Mouse (Mus musculus): ENCODE measurements around the gene Snca. TPM values are rescaled to one million over a fixed set of nuclear protein-coding genes. Genes with fewer than 3 reads are reported as not detected.

Snca gene
- polyA plus RNA-seq (2014; fragmentation: Nextera tagmentation; extraction: Ambion mirVana): 45.5 and 51.6 TPM in 2 replicates

DNA sequence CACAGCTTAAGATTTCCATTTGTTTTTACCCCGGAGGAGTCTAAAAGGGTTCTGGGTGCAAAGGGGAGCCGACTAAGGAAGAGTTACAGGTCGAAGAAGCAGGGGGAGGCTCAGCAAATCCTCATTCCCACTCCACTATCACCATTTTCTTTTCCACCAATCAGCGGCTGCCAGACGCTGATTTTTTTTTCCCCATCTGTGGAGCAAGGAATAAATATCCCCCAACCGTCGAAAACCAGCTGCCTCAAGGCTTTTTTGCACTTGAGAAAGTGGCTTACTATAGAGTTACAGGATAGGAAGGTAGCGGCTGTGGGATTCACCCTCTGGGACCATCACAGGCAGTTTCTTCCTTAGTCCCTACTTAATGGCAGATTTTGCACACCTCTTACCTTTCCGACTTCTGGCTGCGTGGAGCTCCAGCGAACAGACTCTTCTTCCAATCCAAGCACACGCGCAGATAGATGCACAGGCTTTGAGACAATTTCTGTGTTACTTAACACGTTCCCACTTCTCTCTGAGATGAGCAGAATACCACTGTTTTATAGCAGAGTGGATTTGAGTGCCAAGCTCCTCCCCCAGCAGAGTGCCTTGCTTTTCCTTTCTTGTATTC, at the start of gene Snca:
TSS of gene Snca (minus strand) at position 574 of the 610 bp plus-strand sequence.
- Histone ChIP-seq H3K4me3 (ENCODE audit: low read depth, low read length) (peak within 1 kb of the TSS; percentile 50), H3K4me1 (ENCODE audit: control insufficient read depth, insufficient read depth, low read length) (peaks cover 7% of the 10 kb centered on the region; the same call in 1 of the 2 replicates), H3K36me3 (ENCODE audit: control insufficient read depth, insufficient read depth, low read length) (no peaks in the 10 kb centered on the region), H3K27ac (replicated peaks; ENCODE audit: low read depth, low read length) (no peak within 1 kb of the TSS; the same call in 1 of the 2 replicates), H3K9me3 (ENCODE audit: control insufficient read depth, low read length) (no peaks in the 10 kb centered on the region), H3K4me2 (ENCODE audit: low read depth, low read length) (peak within 1 kb of the TSS; percentile 91), H3K9ac (ENCODE audit: low read depth, low read length) (peak within 1 kb of the TSS; percentile 63), H3K27me3 (replicated peaks; ENCODE audit: control insufficient read depth, insufficient read depth, low read length) (no peaks in the 10 kb centered on the region)
- 1% methylated on average over 14 of the region's 14 CpGs for WGBS
- ATAC-seq (ENCODE audit: low read depth) (peak; percentile 45; the same call in 1 of the 2 replicates), DNase-seq (ENCODE audit: low spot score) (peak; percentile 64)

DNA sequence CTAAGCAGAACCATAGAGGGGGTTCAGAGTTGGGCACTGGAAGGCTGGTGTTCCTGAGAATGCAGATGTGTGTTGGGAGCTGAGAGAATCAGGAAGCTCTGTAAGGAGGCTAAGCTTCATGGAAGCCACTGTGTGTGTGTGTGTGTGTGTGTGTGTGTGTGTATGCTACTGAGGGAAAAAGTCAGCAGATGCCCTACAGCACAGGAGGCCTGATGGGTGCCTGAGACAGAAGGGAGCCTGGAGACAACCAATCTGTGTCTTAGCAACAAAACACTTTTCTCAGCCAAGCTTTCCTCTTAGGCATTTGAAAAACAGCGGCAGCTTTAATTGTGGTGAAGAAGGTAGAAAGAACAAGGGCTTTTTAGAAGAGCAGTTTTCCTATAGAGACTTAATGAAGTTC, 40.5 kb upstream of the Snca start:
- Histone ChIP-seq H3K27me3 (replicated peaks; ENCODE audit: control insufficient read depth, insufficient read depth, low read length) (no peaks in the 10 kb centered on the region), H3K4me2 (ENCODE audit: low read depth, low read length) (no peak overlapping the region), H3K4me3 (ENCODE audit: low read depth, low read length) (no peak overlapping the region), H3K36me3 (ENCODE audit: control insufficient read depth, insufficient read depth, low read length) (no peaks in the 10 kb centered on the region), H3K9me3 (ENCODE audit: control insufficient read depth, low read length) (no peaks in the 10 kb centered on the region), H3K4me1 (ENCODE audit: control insufficient read depth, insufficient read depth, low read length) (no peaks in the 10 kb centered on the region), H3K9ac (ENCODE audit: low read depth, low read length) (no peak overlapping the region), H3K27ac (replicated peaks; ENCODE audit: low read depth, low read length) (no peak overlapping the region)
- peak; percentile 30 for DNase-seq (ENCODE audit: low spot score)
- 38% methylated on average over 1 of the region's 1 CpGs for WGBS
- ATAC-seq (ENCODE audit: low read depth): peak; percentile 50; the same call in 1 of the 2 replicates

DNA sequence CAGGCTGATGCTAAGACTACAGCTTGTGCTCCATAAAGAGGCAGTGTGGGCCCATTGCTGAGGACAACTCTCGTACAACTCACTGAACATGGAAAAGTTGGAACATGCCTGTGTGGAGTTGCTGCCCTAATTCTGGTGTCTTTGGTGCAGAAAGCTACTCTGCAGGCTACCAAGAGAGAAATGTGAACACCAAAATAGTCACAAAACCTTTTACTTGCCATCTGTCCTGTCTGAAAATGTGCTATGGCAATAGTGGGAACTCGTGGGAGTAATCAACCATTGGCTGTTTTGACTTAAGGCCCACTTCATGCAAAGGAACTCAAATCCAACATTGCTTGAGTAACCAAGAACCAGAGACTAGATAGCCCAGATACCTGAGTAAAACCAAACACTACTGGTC, 26.9 kb upstream of the Snca start:
- H3K27me3 ChIP-seq (replicated peaks; ENCODE audit: control insufficient read depth, insufficient read depth, low read length): no peaks in the 10 kb centered on the region
- H3K9ac ChIP-seq (ENCODE audit: low read depth, low read length): no peak overlapping the region
- no peaks in the 10 kb centered on the region for H3K4me1 ChIP-seq (ENCODE audit: control insufficient read depth, insufficient read depth, low read length)
- no peaks in the 10 kb centered on the region for H3K9me3 ChIP-seq (ENCODE audit: control insufficient read depth, low read length)
- H3K27ac ChIP-seq (replicated peaks; ENCODE audit: low read depth, low read length): no peak overlapping the region
- H3K4me3 ChIP-seq (ENCODE audit: low read depth, low read length): no peak overlapping the region
- DNase-seq (ENCODE audit: low spot score) (no peak), ATAC-seq (ENCODE audit: low read depth) (no peak)
- H3K36me3 ChIP-seq (ENCODE audit: control insufficient read depth, insufficient read depth, low read length): no peaks in the 10 kb centered on the region
- H3K4me2 ChIP-seq (ENCODE audit: low read depth, low read length): no peak overlapping the region
- 76% methylated on average over 2 of the region's 2 CpGs for WGBS

DNA sequence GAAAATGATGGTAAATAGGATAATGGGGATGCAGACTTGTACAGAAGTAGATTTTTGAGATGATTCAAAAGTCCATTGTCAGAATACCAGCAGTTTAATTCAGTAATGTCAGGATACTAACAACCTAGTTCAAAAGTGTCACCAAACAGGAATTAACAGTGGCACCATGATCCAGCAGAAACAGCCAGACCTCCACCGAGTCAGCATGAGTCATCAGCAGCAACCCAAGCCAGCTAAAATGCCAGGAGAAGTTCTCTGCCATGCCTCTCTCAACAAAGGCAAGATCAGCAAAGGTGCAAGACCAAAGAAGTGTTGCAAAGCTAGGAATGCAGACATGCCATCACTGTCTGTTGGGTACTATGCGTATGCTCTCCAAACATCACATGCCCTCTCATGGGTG, 22.0 kb upstream of the Snca start:
- no peak overlapping the region for H3K4me2 ChIP-seq (ENCODE audit: low read depth, low read length)
- no peak overlapping the region for H3K4me3 ChIP-seq (ENCODE audit: low read depth, low read length)
- no peak overlapping the region for H3K9ac ChIP-seq (ENCODE audit: low read depth, low read length)
- no peaks in the 10 kb centered on the region for H3K36me3 ChIP-seq (ENCODE audit: control insufficient read depth, insufficient read depth, low read length)
- no peak for ATAC-seq (ENCODE audit: low read depth)
- no peaks in the 10 kb centered on the region for H3K9me3 ChIP-seq (ENCODE audit: control insufficient read depth, low read length)
- WGBS: 86% methylated on average over 2 of the region's 2 CpGs
- no peaks in the 10 kb centered on the region for H3K27me3 ChIP-seq (replicated peaks; ENCODE audit: control insufficient read depth, insufficient read depth, low read length)
- no peaks in the 10 kb centered on the region for H3K4me1 ChIP-seq (ENCODE audit: control insufficient read depth, insufficient read depth, low read length)
- no peak for DNase-seq (ENCODE audit: low spot score)
- H3K27ac ChIP-seq (replicated peaks; ENCODE audit: low read depth, low read length): no peak overlapping the region

DNA sequence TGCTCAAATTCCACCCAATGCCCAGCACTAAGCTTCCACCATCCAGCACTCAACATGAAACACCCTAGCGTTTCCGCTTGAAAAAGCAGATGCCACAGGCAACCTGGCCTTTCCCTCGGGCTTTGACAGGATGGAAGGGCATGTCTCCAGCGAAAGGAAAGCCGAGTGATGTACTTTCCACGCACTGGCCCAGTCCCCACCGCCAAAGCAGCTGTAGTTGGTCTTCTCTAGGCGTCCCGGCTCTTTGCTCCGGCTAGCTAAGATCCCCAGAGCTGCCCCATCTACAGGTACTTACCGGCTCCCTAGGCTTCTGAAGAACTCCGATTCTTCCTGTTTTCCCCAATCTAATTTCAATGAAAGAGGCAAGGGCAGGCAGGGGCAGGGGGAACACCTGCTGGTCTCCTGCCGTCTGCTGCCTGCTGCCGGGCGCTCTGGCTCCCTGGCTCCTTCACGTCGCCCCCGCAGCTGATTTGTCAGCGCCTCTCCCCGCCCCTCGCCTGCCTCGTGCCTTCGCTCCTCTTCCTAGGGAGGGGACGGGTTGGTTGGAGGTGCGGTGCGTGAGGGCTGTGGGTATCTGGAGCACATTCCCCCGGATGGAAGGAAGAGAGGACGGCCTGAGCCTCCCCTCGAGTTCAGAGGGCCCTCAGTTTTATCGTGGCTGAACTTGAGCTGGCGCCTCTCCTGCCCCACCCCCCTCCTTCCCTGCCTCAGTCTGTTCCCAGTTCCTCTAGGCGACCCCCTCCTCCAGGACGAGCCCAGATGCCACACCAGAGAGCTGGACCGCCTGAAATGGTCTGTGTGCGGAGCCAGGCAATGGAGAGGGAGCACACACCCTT, 1.0 kb downstream of the Snca start:
- Histone ChIP-seq H3K9ac (ENCODE audit: low read depth, low read length) (peak overlapping the region; percentile 63), H3K36me3 (ENCODE audit: control insufficient read depth, insufficient read depth, low read length) (no peaks in the 10 kb centered on the region), H3K4me1 (ENCODE audit: control insufficient read depth, insufficient read depth, low read length) (peaks cover 7% of the 10 kb centered on the region; the same call in 1 of the 2 replicates), H3K4me2 (ENCODE audit: low read depth, low read length) (peak overlapping the region; percentile 91), H3K27me3 (replicated peaks; ENCODE audit: control insufficient read depth, insufficient read depth, low read length) (no peaks in the 10 kb centered on the region), H3K9me3 (ENCODE audit: control insufficient read depth, low read length) (no peaks in the 10 kb centered on the region), H3K27ac (replicated peaks; ENCODE audit: low read depth, low read length) (no peak overlapping the region; the same call in 1 of the 2 replicates), H3K4me3 (ENCODE audit: low read depth, low read length) (peak overlapping the region; percentile 50)
- peak; percentile 76 for DNase-seq (ENCODE audit: low spot score)
- peak; percentile 91 for ATAC-seq (ENCODE audit: low read depth)
- WGBS: under 1% methylated on average over 26 of the region's 35 CpGs

DNA sequence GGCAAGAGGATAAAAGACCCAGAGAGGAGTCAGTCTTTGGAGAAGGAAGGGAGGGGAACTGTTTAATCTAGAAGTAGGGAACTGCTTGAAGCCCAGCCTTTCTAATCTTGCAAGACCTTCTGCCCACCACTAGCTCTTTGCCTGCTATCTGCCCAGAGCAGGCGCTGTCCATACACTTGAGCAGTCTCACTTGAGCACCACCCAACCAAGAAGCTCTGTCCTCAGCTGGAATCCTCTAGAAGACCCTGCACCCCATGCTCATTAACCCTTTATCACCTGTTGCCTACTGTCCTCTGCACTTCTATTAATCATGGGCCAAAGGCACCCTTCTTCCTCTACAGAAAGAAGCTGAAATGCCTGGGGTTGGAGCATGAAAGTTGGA, 1.6 kb downstream of the Snca start:
- Histone ChIP-seq H3K4me1 (ENCODE audit: control insufficient read depth, insufficient read depth, low read length) (peaks cover 7% of the 10 kb centered on the region; the same call in 1 of the 2 replicates), H3K4me3 (ENCODE audit: low read depth, low read length) (peak overlapping the region; percentile 50), H3K36me3 (ENCODE audit: control insufficient read depth, insufficient read depth, low read length) (no peaks in the 10 kb centered on the region), H3K4me2 (ENCODE audit: low read depth, low read length) (peak overlapping the region; percentile 91), H3K27ac (replicated peaks; ENCODE audit: low read depth, low read length) (no peak overlapping the region), H3K9me3 (ENCODE audit: control insufficient read depth, low read length) (no peaks in the 10 kb centered on the region), H3K9ac (ENCODE audit: low read depth, low read length) (peak overlapping the region; percentile 63; the same call in 1 of the 2 replicates), H3K27me3 (replicated peaks; ENCODE audit: control insufficient read depth, insufficient read depth, low read length) (no peaks in the 10 kb centered on the region)
- WGBS: 50% methylated on average over 1 of the region's 1 CpGs
- DNase-seq (ENCODE audit: low spot score) (no peak), ATAC-seq (ENCODE audit: low read depth) (no peak)

DNA sequence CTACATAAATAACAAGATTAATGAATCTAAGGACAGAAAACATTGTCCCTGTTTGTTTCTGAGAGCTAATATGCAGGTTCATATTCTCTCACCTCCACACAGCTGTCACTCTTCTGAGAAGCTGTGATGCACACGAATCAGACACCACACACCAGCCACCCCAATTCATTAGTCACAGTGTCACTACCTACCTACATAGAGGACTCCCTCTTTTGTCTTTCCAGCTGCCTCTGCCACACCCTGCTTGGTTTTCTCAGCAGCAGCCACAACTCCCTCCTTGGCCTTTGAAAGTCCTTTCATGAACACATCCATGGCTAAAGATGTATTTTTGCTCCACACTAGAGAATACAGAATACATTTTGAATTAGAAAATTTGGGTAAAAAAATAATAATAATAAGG, 2.4 kb downstream of the Snca start:
- DNase-seq (ENCODE audit: low spot score) (no peak), ATAC-seq (ENCODE audit: low read depth) (no peak)
- H3K9ac ChIP-seq (ENCODE audit: low read depth, low read length): no peak overlapping the region
- H3K36me3 ChIP-seq (ENCODE audit: control insufficient read depth, insufficient read depth, low read length): no peaks in the 10 kb centered on the region
- WGBS: 57% methylated on average over 1 of the region's 1 CpGs
- H3K4me3 ChIP-seq (ENCODE audit: low read depth, low read length): no peak overlapping the region
- H3K27me3 ChIP-seq (replicated peaks; ENCODE audit: control insufficient read depth, insufficient read depth, low read length): no peaks in the 10 kb centered on the region
- H3K4me2 ChIP-seq (ENCODE audit: low read depth, low read length): no peak overlapping the region
- no peak overlapping the region for H3K27ac ChIP-seq (replicated peaks; ENCODE audit: low read depth, low read length)
- peaks cover 7% of the 10 kb centered on the region; the same call in 1 of the 2 replicates for H3K4me1 ChIP-seq (ENCODE audit: control insufficient read depth, insufficient read depth, low read length)
- no peaks in the 10 kb centered on the region for H3K9me3 ChIP-seq (ENCODE audit: control insufficient read depth, low read length)

DNA sequence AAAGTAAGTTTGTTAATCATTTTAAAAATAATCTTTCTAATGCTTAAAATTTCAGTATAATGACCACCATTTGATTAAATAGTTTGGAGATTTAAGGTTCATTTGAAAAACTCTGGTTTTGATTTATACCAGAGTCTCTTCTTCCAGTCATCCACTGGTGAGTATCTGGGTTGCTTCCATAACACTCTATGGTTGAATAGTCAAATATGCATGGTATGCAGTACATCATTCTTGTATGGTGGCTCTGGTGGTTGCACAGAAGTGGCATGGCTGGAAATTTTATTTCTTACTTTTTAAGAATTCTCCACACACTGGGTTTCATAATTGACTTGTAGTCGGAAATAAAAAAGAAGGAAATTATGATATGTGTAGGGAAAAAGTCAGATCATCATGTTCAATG, 10.4 kb downstream of the Snca start:
- H3K27ac ChIP-seq (replicated peaks; ENCODE audit: low read depth, low read length): no peak overlapping the region
- no peak overlapping the region for H3K4me3 ChIP-seq (ENCODE audit: low read depth, low read length)
- H3K4me1 ChIP-seq (ENCODE audit: control insufficient read depth, insufficient read depth, low read length): no peaks in the 10 kb centered on the region
- H3K9me3 ChIP-seq (ENCODE audit: control insufficient read depth, low read length): no peaks in the 10 kb centered on the region
- DNase-seq (ENCODE audit: low spot score) (no peak), ATAC-seq (ENCODE audit: low read depth) (no peak)
- no peaks in the 10 kb centered on the region for H3K36me3 ChIP-seq (ENCODE audit: control insufficient read depth, insufficient read depth, low read length)
- H3K9ac ChIP-seq (ENCODE audit: low read depth, low read length): no peak overlapping the region
- no peak overlapping the region for H3K4me2 ChIP-seq (ENCODE audit: low read depth, low read length)
- no peaks in the 10 kb centered on the region for H3K27me3 ChIP-seq (replicated peaks; ENCODE audit: control insufficient read depth, insufficient read depth, low read length)
- 77% methylated on average over 1 of the region's 1 CpGs for WGBS

All from embryonic facial prominence, embryonic 14.5 days (tissue).